Mouse (Mus musculus): ENCODE data around the gene Phactr2. TPM values are rescaled to one million over a fixed set of nuclear protein-coding genes. Genes with fewer than 3 reads are reported as not detected.

Gene Phactr2
- polyA plus RNA-seq, 1 experiment from 2014 or later, result 70.5 TPM

- Histone ChIP-seq H3K36me3 (ENCODE audit: control insufficient read depth, insufficient read depth, low read length) (no peaks in the 10 kb centered on the region), H3K27ac (ENCODE audit: low read depth, low read length) (no peak overlapping the region), H3K4me1 (ENCODE audit: control insufficient read depth, insufficient read depth, low read length) (peaks cover 8% of the 10 kb centered on the region), H3K4me3 (ENCODE audit: low read depth, low read length) (no peak overlapping the region), H3K9me3 (replicated peaks; ENCODE audit: control insufficient read depth, low read length) (no peaks in the 10 kb centered on the region), H3K9ac (ENCODE audit: low read depth, low read length) (no peak overlapping the region), H3K27me3 (ENCODE audit: control insufficient read depth, insufficient read depth, low read length) (no peaks in the 10 kb centered on the region), H3K4me2 (no peak overlapping the region)
- 67% methylated on average over 13 of the region's 13 CpGs for WGBS (ENCODE audit: insufficient replicate concordance)
- no peak for ATAC-seq (replicated peaks; ENCODE audit: insufficient number of reproducible peaks, low FRiP score, low TSS enrichment)
Measured at GRCm38 (mm10) chr10:13376428-13377260, 97.6 kb downstream of the Phactr2 start.

GRCm38 (mm10) chr10:13375820-13376219 lies 98.4 kb downstream of the Phactr2 start:
- Histone ChIP-seq H3K9ac (ENCODE audit: low read depth, low read length) (no peak overlapping the region), H3K27me3 (ENCODE audit: control insufficient read depth, insufficient read depth, low read length) (no peaks in the 10 kb centered on the region), H3K27ac (ENCODE audit: low read depth, low read length) (peak overlapping the region; percentile 25; the same call in 1 of the 2 replicates), H3K36me3 (ENCODE audit: control insufficient read depth, insufficient read depth, low read length) (no peaks in the 10 kb centered on the region), H3K4me1 (ENCODE audit: control insufficient read depth, insufficient read depth, low read length) (peaks cover 8% of the 10 kb centered on the region), H3K4me3 (ENCODE audit: low read depth, low read length) (no peak overlapping the region), H3K9me3 (replicated peaks; ENCODE audit: control insufficient read depth, low read length) (no peaks in the 10 kb centered on the region), H3K4me2 (no peak overlapping the region)
- no peak for ATAC-seq (replicated peaks; ENCODE audit: insufficient number of reproducible peaks, low FRiP score, low TSS enrichment)
- WGBS (ENCODE audit: insufficient replicate concordance), result 45% methylated on average over 3 of the region's 3 CpGs

GRCm38 (mm10) chr10:13369581-13370375 lies 104.4 kb downstream of the Phactr2 start:
- no peaks in the 10 kb centered on the region for H3K27me3 ChIP-seq (ENCODE audit: control insufficient read depth, insufficient read depth, low read length)
- H3K4me2 ChIP-seq, result no peak overlapping the region
- peaks cover 8% of the 10 kb centered on the region for H3K4me1 ChIP-seq (ENCODE audit: control insufficient read depth, insufficient read depth, low read length)
- H3K27ac ChIP-seq (ENCODE audit: low read depth, low read length), result no peak overlapping the region
- no peak for ATAC-seq (replicated peaks; ENCODE audit: insufficient number of reproducible peaks, low FRiP score, low TSS enrichment)
- H3K9ac ChIP-seq (ENCODE audit: low read depth, low read length), result no peak overlapping the region
- no peaks in the 10 kb centered on the region for H3K36me3 ChIP-seq (ENCODE audit: control insufficient read depth, insufficient read depth, low read length)
- 66% methylated on average over 13 of the region's 13 CpGs for WGBS (ENCODE audit: insufficient replicate concordance)
- no peak overlapping the region for H3K4me3 ChIP-seq (ENCODE audit: low read depth, low read length)
- no peaks in the 10 kb centered on the region for H3K9me3 ChIP-seq (replicated peaks; ENCODE audit: control insufficient read depth, low read length)

- Histone ChIP-seq H3K36me3 (ENCODE audit: control insufficient read depth, insufficient read depth, low read length) (no peaks in the 10 kb centered on the region), H3K4me2 (no peak overlapping the region), H3K27ac (ENCODE audit: low read depth, low read length) (no peak overlapping the region), H3K27me3 (ENCODE audit: control insufficient read depth, insufficient read depth, low read length) (no peaks in the 10 kb centered on the region), H3K9ac (ENCODE audit: low read depth, low read length) (no peak overlapping the region), H3K4me3 (ENCODE audit: low read depth, low read length) (no peak overlapping the region), H3K4me1 (ENCODE audit: control insufficient read depth, insufficient read depth, low read length) (peaks cover 6% of the 10 kb centered on the region; the same call in 1 of the 2 replicates), H3K9me3 (replicated peaks; ENCODE audit: control insufficient read depth, low read length) (no peaks in the 10 kb centered on the region)
- ATAC-seq (replicated peaks; ENCODE audit: insufficient number of reproducible peaks, low FRiP score, low TSS enrichment), result no peak
- WGBS (ENCODE audit: insufficient replicate concordance), result 63% methylated on average over 2 of the region's 2 CpGs
Measured at GRCm38 (mm10) chr10:13364286-13364580, 110.0 kb downstream of the Phactr2 start.

GRCm38 (mm10) chr10:13363499-13364285 lies 110.5 kb downstream of the Phactr2 start:
- Histone ChIP-seq H3K4me3 (ENCODE audit: low read depth, low read length) (no peak overlapping the region), H3K27ac (ENCODE audit: low read depth, low read length) (no peak overlapping the region), H3K27me3 (ENCODE audit: control insufficient read depth, insufficient read depth, low read length) (no peaks in the 10 kb centered on the region), H3K4me2 (no peak overlapping the region), H3K36me3 (ENCODE audit: control insufficient read depth, insufficient read depth, low read length) (no peaks in the 10 kb centered on the region), H3K9me3 (replicated peaks; ENCODE audit: control insufficient read depth, low read length) (no peaks in the 10 kb centered on the region), H3K4me1 (ENCODE audit: control insufficient read depth, insufficient read depth, low read length) (peaks cover 10% of the 10 kb centered on the region), H3K9ac (ENCODE audit: low read depth, low read length) (no peak overlapping the region)
- 81% methylated on average over 11 of the region's 11 CpGs for WGBS (ENCODE audit: insufficient replicate concordance)
- ATAC-seq (replicated peaks; ENCODE audit: insufficient number of reproducible peaks, low FRiP score, low TSS enrichment), result no peak

- H3K9me3 ChIP-seq (replicated peaks; ENCODE audit: control insufficient read depth, low read length), result no peaks in the 10 kb centered on the region
- no peaks in the 10 kb centered on the region for H3K27me3 ChIP-seq (ENCODE audit: control insufficient read depth, insufficient read depth, low read length)
- no peak overlapping the region for H3K4me2 ChIP-seq
- no peak overlapping the region for H3K27ac ChIP-seq (ENCODE audit: low read depth, low read length)
- no peaks in the 10 kb centered on the region for H3K36me3 ChIP-seq (ENCODE audit: control insufficient read depth, insufficient read depth, low read length)
- no peak for ATAC-seq (replicated peaks; ENCODE audit: insufficient number of reproducible peaks, low FRiP score, low TSS enrichment)
- H3K4me3 ChIP-seq (ENCODE audit: low read depth, low read length), result no peak overlapping the region
- no peak overlapping the region for H3K9ac ChIP-seq (ENCODE audit: low read depth, low read length)
- peaks cover 11% of the 10 kb centered on the region for H3K4me1 ChIP-seq (ENCODE audit: control insufficient read depth, insufficient read depth, low read length)
Measured at GRCm38 (mm10) chr10:13360913-13361312, 113.3 kb downstream of the Phactr2 start.

GRCm38 (mm10) chr10:13359846-13360245 lies 114.4 kb downstream of the Phactr2 start:
- Histone ChIP-seq H3K4me1 (ENCODE audit: control insufficient read depth, insufficient read depth, low read length) (peaks cover 11% of the 10 kb centered on the region), H3K9me3 (replicated peaks; ENCODE audit: control insufficient read depth, low read length) (no peaks in the 10 kb centered on the region), H3K36me3 (ENCODE audit: control insufficient read depth, insufficient read depth, low read length) (no peaks in the 10 kb centered on the region), H3K4me2 (no peak overlapping the region), H3K27me3 (ENCODE audit: control insufficient read depth, insufficient read depth, low read length) (no peaks in the 10 kb centered on the region), H3K4me3 (ENCODE audit: low read depth, low read length) (no peak overlapping the region), H3K27ac (ENCODE audit: low read depth, low read length) (0 out of 2 replicates have a peak overlapping the region, but pooled peaks have one; percentile 46), H3K9ac (ENCODE audit: low read depth, low read length) (no peak overlapping the region)
- no peak for ATAC-seq (replicated peaks; ENCODE audit: insufficient number of reproducible peaks, low FRiP score, low TSS enrichment)
- WGBS (ENCODE audit: insufficient replicate concordance), result 82% methylated on average over 5 of the region's 5 CpGs

GRCm38 (mm10) chr10:13358679-13359078 lies 115.5 kb downstream of the Phactr2 start:
- WGBS (ENCODE audit: insufficient replicate concordance), result 14% methylated on average over 3 of the region's 3 CpGs
- H3K4me1 ChIP-seq (ENCODE audit: control insufficient read depth, insufficient read depth, low read length), result peaks cover 11% of the 10 kb centered on the region
- no peaks in the 10 kb centered on the region for H3K36me3 ChIP-seq (ENCODE audit: control insufficient read depth, insufficient read depth, low read length)
- H3K9me3 ChIP-seq (replicated peaks; ENCODE audit: control insufficient read depth, low read length), result no peaks in the 10 kb centered on the region
- peak overlapping the region; percentile 18 for H3K27ac ChIP-seq (ENCODE audit: low read depth, low read length)
- no peak overlapping the region for H3K9ac ChIP-seq (ENCODE audit: low read depth, low read length)
- H3K27me3 ChIP-seq (ENCODE audit: control insufficient read depth, insufficient read depth, low read length), result no peaks in the 10 kb centered on the region
- peak overlapping the region; percentile 20 for H3K4me2 ChIP-seq
- ATAC-seq (replicated peaks; ENCODE audit: insufficient number of reproducible peaks, low FRiP score, low TSS enrichment), result no peak
- no peak overlapping the region for H3K4me3 ChIP-seq (ENCODE audit: low read depth, low read length)
